Mouse (Mus musculus) right cerebral cortex, postnatal 4 days (tissue): Measurements from ENCODE around the gene Zdhhc19.

Experiments
- DNase-seq: peaks from one replicate; pipeline ENCODE4 v3.0.0-alpha.2; 2022

Gene Zdhhc19

DNA sequence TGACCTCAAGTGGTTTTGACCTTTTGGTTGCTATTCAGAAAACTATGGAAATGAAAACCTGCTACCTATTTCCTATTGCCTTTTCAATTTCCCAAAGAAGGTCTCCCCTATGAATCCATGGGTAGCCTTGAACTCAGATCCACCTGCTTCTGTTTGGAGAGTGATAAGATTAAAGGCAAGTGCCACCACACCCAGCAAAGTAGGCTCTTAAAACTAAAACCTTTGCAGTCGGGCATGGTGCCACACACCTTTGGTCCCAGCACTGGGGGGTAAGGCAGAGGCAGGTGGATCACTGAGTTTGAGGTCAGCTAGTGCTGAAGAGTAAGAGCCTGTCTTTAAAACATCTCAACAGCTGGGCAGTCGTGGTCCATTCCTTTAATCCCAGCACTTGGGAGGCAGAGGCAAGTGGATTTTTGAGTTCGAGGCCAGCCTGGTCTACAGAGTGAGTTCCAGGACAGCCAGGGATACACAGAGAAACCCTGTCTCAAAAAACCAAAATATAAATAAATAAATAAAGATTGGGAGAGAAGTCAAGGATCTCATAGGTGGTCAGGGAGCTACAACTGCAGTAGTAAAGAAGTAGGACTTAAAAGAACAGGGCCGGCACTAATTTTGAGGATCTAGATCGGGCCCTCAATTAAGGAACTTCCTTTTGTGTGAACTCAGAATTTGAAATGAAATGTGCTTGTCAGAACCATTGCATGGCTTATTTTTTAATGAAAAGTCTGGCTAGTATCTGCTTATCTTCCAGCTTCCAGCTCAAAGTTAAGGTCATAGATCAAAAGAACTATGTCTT lies 114.6 kb downstream of the Zdhhc19 start:
- no peak for DNase-seq
